Mouse (Mus musculus): ENCODE data around the gene Morc1. TPM values are rescaled to one million over a fixed set of nuclear protein-coding genes. Genes with fewer than 3 reads are reported as not detected.

Morc1 gene
- total and polyA plus RNA-seq, 3 experiments, result 0.64 TPM; not detected in 2

DNA sequence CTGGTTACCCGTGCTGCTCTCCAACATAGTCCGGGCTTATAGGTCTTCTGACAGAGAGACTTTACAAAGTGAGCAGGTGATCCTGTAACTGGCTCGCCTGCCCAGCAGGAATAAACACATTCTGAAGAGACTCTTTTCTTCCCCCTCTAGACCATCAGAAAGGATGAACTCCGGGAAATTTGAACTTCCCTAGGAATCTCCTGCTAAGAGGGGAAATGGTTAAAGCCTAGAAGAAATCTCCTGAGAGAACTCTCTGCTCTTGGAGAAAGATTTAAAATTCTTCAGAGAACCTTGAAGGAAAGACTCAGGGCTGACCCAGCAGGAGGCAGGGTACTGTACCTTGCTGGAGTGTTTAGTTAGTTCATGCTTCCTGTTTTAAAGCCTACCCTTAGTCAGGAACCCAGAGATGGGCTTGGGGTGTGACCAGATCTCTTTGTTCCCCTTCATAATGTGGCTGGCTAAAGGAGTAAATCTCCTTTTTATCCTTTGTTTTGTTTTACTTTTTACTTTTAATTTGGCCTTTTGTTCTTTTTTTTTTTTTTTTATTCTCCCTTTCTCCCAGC, 175.5 kb downstream of the Morc1 start:
- Histone ChIP-seq H3K27me3 (replicated peaks) (no peaks in the 10 kb centered on the region), H3K4me3 (replicated peaks in 1 of 3; ENCODE audit: low read depth in 2 of 3, low read length in 2 of 3, poor library complexity in 1 of 3) (no peak overlapping the region), H3K4me2 (ENCODE audit: insufficient read depth, low read depth, poor library complexity, severe bottlenecking) (no peak overlapping the region), H3K4me1 (ENCODE audit: control insufficient read depth in 1 of 2, insufficient read depth in 2 of 2) (no peaks in the 10 kb centered on the region), H3K36me3 (replicated peaks in 1 of 2; ENCODE audit: control insufficient read depth in 1 of 2, insufficient read depth in 1 of 2, low read length in 1 of 2) (no peaks in the 10 kb centered on the region), H3K79me2 (replicated peaks; ENCODE audit: control insufficient read depth, extremely low read depth, insufficient read depth, poor library complexity, severe bottlenecking) (no peaks in the 10 kb centered on the region), H3K9me3 (replicated peaks; ENCODE audit: low read length) (peaks cover 55% of the 10 kb centered on the region), H3K9ac (ENCODE audit: insufficient read depth, low read depth) (no peak overlapping the region), H3K27ac (ENCODE audit: insufficient read depth, low read depth) (no peak overlapping the region)
- no peak for TF ChIP-seq POLR2AphosphoS2 (IDR thresholded peaks at IDR 0.05; ENCODE audit: low read depth, low read length)
- no peak for TF ChIP-seq BHLHE40 (IDR thresholded peaks at IDR 0.05; ENCODE audit: low read depth, low read length)
- no peak for TF ChIP-seq POLR2A (IDR thresholded peaks at IDR 0.05; ENCODE audit: low read depth, low read length)
- TF ChIP-seq CHD1 (IDR thresholded peaks at IDR 0.05; ENCODE audit: low read depth, low read length), result no peak
- no peak for TF ChIP-seq MEF2A (IDR thresholded peaks at IDR 0.05; ENCODE audit: borderline replicate concordance, low read depth, low read length)
- no peak for TF ChIP-seq ZC3H11A (IDR thresholded peaks at IDR 0.05; ENCODE audit: low read depth, low read length)
- TF ChIP-seq CTCF (conservative IDR thresholded peaks at IDR 0.05 in 1 of 2, IDR thresholded peaks at IDR 0.05 in 1 of 2; ENCODE audit: low read depth in 2 of 2, low read length in 2 of 2), result no peak
- no peak for TF ChIP-seq SIN3A (IDR thresholded peaks at IDR 0.05; ENCODE audit: low read length)
- TF ChIP-seq SMC3 (IDR thresholded peaks at IDR 0.05; ENCODE audit: low read depth, low read length), result no peak
- no peak for TF ChIP-seq MAFK (IDR thresholded peaks at IDR 0.05; ENCODE audit: insufficient replicate concordance, low read length)
- TF ChIP-seq NRF1 (IDR thresholded peaks at IDR 0.05; ENCODE audit: low read depth, low read length), result no peak
- no peak for TF ChIP-seq IRF4 (IDR thresholded peaks at IDR 0.05; ENCODE audit: low read depth, low read length)
- no peak for TF ChIP-seq GABPA (IDR thresholded peaks at IDR 0.05; ENCODE audit: insufficient replicate concordance, low read depth, low read length)
- TF ChIP-seq NELFE (IDR thresholded peaks at IDR 0.05; ENCODE audit: low read depth, low read length), result no peak
- TF ChIP-seq TBP (conservative IDR thresholded peaks at IDR 0.05; ENCODE audit: low read depth, low read length), result no peak
- no peak for TF ChIP-seq ZMIZ1 (IDR thresholded peaks at IDR 0.05; ENCODE audit: low read depth, low read length)
- no peak for TF ChIP-seq E2F4 (IDR thresholded peaks at IDR 0.05; ENCODE audit: insufficient replicate concordance, low read depth, low read length)
- no peak for TF ChIP-seq ZNF384 (IDR thresholded peaks at IDR 0.05; ENCODE audit: low read depth, low read length)
- DNase-seq (ENCODE audit: extremely low read depth), result no peak
- in situ Hi-C loops (cut with MboI; ENCODE audit: low pct_ligation_motif_present, low pct_unique_long_range_greater_than_20kb, low sequenced_read_pairs), result no loop called here
- dilution Hi-C loops (cut with MboI; ENCODE audit: extremely low pct_ligation_motif_present, extremely low pct_unique_long_range_greater_than_20kb, low sequenced_read_pairs), result no loop called here

DNA sequence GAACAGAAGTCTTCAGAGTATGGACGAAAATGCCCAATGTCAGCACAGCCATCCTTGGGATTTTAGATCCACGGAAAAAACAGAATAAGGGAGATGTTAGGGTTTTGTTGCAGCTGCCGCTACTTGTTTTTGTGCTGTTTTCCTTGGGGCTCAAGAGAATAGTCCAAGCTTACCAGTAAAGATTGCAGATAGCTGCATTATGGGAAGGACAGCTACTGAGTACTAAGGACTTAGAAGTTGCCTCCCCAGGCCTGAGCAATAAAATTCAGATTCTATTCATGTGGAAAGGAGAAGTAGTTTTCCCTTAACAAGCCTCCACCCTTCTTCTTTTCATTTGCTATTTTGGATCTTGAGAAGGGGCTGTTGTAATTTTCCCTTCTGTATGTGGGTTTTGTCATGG, 177.2 kb downstream of the Morc1 start:
- Histone ChIP-seq H3K4me3 (replicated peaks in 1 of 3; ENCODE audit: low read depth in 2 of 3, low read length in 2 of 3, poor library complexity in 1 of 3) (no peak overlapping the region), H3K27me3 (replicated peaks) (no peaks in the 10 kb centered on the region), H3K9me3 (replicated peaks; ENCODE audit: low read length) (peaks cover 62% of the 10 kb centered on the region), H3K4me2 (ENCODE audit: insufficient read depth, low read depth, poor library complexity, severe bottlenecking) (no peak overlapping the region), H3K4me1 (ENCODE audit: control insufficient read depth in 1 of 2, insufficient read depth in 2 of 2) (no peaks in the 10 kb centered on the region), H3K79me2 (replicated peaks; ENCODE audit: control insufficient read depth, extremely low read depth, insufficient read depth, poor library complexity, severe bottlenecking) (no peaks in the 10 kb centered on the region), H3K9ac (ENCODE audit: insufficient read depth, low read depth) (no peak overlapping the region), H3K36me3 (replicated peaks in 1 of 2; ENCODE audit: control insufficient read depth in 1 of 2, insufficient read depth in 1 of 2, low read length in 1 of 2) (no peaks in the 10 kb centered on the region), H3K27ac (ENCODE audit: insufficient read depth, low read depth) (no peak overlapping the region)
- TF ChIP-seq ZMIZ1 (IDR thresholded peaks at IDR 0.05; ENCODE audit: low read depth, low read length), result no peak
- TF ChIP-seq MEF2A (IDR thresholded peaks at IDR 0.05; ENCODE audit: borderline replicate concordance, low read depth, low read length), result no peak
- TF ChIP-seq E2F4 (IDR thresholded peaks at IDR 0.05; ENCODE audit: insufficient replicate concordance, low read depth, low read length), result no peak
- TF ChIP-seq USF2 (conservative IDR thresholded peaks at IDR 0.05; ENCODE audit: low read depth, low read length), result no peak
- no peak for TF ChIP-seq BHLHE40 (IDR thresholded peaks at IDR 0.05; ENCODE audit: low read depth, low read length)
- TF ChIP-seq JUND (conservative IDR thresholded peaks at IDR 0.05; ENCODE audit: low read depth, low read length), result no peak
- no peak for TF ChIP-seq RCOR1 (conservative IDR thresholded peaks at IDR 0.05; ENCODE audit: low read depth, low read length)
- TF ChIP-seq EP300 (IDR thresholded peaks at IDR 0.05; ENCODE audit: low read length), result no peak
- TF ChIP-seq MXI1 (IDR thresholded peaks at IDR 0.05; ENCODE audit: low read depth, low read length), result no peak
- TF ChIP-seq MYC (IDR thresholded peaks at IDR 0.05; ENCODE audit: low read depth, low read length), result no peak
- no peak for TF ChIP-seq USF1 (IDR thresholded peaks at IDR 0.05; ENCODE audit: low read depth, low read length)
- no peak for TF ChIP-seq NELFE (IDR thresholded peaks at IDR 0.05; ENCODE audit: low read depth, low read length)
- TF ChIP-seq SIN3A (IDR thresholded peaks at IDR 0.05; ENCODE audit: low read length), result no peak
- no peak for TF ChIP-seq SMC3 (IDR thresholded peaks at IDR 0.05; ENCODE audit: low read depth, low read length)
- DNase-seq (ENCODE audit: extremely low read depth), result no peak
- in situ Hi-C loops (cut with MboI; ENCODE audit: low pct_ligation_motif_present, low pct_unique_long_range_greater_than_20kb, low sequenced_read_pairs), result no loop called here
- dilution Hi-C loops (cut with MboI; ENCODE audit: extremely low pct_ligation_motif_present, extremely low pct_unique_long_range_greater_than_20kb, low sequenced_read_pairs), result no loop called here
